Mouse (Mus musculus) erythroblast, embryonic 14.5 days (primary cell): ENCODE measurements at regions not wholly inside any gene's neighbourhood (a gene's known extent, or its start where the extent isn't known, plus 50 kb on each side); places are given as distances from the start of the nearest gene placed in this dataset.

Experiments used
- GATA1 ChIP-seq: IDR thresholded peaks from 2 replicates; pipeline ENCODE4 v1.6.1; 2012; ENCODE audit warnings: low read length, inconsistent platforms, mixed read lengths
- TAL1 ChIP-seq: IDR thresholded peaks from 3 replicates; pipeline ENCODE4 v1.6.1; 2012; ENCODE audit warnings: low read length, inconsistent platforms, mixed read lengths

GRCm38 (mm10) chr5:75401734-75402133 is 173.0 kb upstream of the Kit start:
- TF ChIP-seq TAL1 (no peak), GATA1 (no peak)
